Mouse (Mus musculus) thymus, adult 2 months (tissue): ENCODE measurements around the gene Col4a4.

Source experiments
- CTCF ChIP-seq: fragments of 200-500 bp; IDR thresholded peaks from 2 replicates; pipeline ENCODE4 v1.5.1; 2012; ENCODE audit warnings: mild to moderate bottlenecking, control low read depth, low read length, moderate library complexity, borderline replicate concordance; ENCODE audit not compliant: control insufficient read depth, poor library complexity, insufficient read depth; ENCODE audit errors: extremely low read depth
- POLR2A ChIP-seq: fragments of 200-500 bp; IDR thresholded peaks from 2 replicates; pipeline ENCODE4 v1.6.1; 2012; ENCODE audit warnings: mild to moderate bottlenecking, low read length, control low read depth, moderate library complexity; ENCODE audit not compliant: control insufficient read depth, poor library complexity, insufficient read depth; ENCODE audit errors: extremely low read depth

GRCm38 (mm10) chr1:82433649-82434005 is 153.0 kb downstream of the Col4a4 start:
- TF ChIP-seq POLR2A, result no peak
- no peak for TF ChIP-seq CTCF
